Mouse (Mus musculus) natural killer cell, adult 2 months (primary cell): ENCODE measurements at regions not wholly inside any gene's neighbourhood (a gene's known extent, or its start where the extent isn't known, plus 50 kb on each side); places are given as distances from the start of the nearest gene placed in this dataset.

Experiments used
- DNase-seq, 2 experiments: peaks; one replicate each; pipeline ENCODE4 v3.0.0; 2022; ENCODE audit warnings: low spot score in 2 of 2

DNA sequence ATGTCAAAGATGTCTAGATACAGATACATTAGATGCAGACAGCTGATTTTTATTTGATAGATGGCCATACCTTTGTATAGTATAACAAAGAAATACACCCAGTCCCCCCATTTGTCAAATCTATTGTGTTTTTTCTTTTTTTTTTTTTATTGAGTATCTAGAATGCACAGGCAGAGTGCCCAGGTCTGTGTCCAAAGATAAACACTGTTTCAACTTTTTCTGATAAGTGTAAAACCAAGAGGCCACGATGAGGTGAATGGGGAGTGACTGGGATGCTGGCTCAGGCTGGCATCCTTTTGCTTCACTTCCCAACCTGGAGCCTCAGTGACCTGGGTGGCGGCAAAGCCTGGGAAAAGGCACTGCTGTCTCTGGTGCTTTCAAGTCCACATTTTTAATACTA is 54.4 kb upstream of the Prdm1 start:
- DNase-seq: no peak
